Mouse (Mus musculus) adrenal gland, postnatal 36 days (tissue): ENCODE measurements at regions not wholly inside any gene's neighbourhood (a gene's known extent, or its start where the extent isn't known, plus 50 kb on each side); places are given as distances from the start of the nearest gene placed in this dataset.
"Not testable (repeated sequence)": the region's sequence is repeated elsewhere in the genome, so short reads cannot be mapped to it uniquely, and the experiment has no call there.

Experiments used
- DNase-seq, 2 experiments: peaks; one replicate each; pipeline ENCODE4 v3.0.0; 2021; ENCODE audit warnings: mixed read lengths in 1 of 2

DNA sequence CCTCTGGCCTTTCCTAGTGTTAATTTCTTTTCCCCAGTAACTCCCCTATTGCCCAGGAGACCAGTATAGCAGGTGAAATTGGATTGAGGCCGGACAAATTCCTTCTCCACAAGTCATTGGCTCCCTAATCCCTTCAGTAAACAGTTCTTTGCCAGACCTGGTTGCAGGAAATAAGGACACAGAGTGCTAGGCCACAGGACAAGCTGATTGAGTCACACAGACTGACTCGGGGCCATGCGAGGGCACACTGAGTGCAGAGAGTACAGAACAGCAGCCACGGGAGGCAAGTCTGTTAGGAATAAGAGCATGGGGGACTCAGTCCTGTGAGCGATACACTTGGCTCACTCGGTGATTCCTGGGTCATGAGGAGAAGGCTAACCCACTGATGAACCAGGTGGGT lies 134.3 kb upstream of the Ajap1 start:
- peak in 1 of 2 experiments; percentile 39 for DNase-seq

DNA sequence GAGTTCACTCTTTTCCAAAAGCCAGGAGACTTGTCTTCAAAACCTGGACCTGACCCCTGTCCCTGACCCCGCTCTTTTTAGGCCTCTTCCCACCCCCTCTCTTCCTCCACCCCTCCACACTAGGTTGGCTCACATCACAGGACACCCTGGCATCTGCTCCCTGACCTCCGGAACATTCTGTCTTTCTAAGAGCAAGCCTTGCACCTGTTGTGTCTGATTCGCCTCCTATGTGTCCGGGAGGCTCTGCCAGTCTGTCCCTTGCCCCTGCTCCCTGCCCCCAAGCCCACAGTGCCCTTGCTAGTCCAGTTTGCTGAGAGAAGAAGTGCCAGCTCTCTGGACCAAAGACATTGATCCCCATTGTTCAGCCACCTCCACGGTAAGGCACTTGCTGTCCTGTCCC lies 138.3 kb upstream of the Ajap1 start:
- no peak for DNase-seq

GRCm38 (mm10) chr4:153631161-153631560 lies 148.6 kb upstream of the Ajap1 start:
- no peak for DNase-seq

- DNase-seq: no peak
Measured at GRCm38 (mm10) chr4:153632056-153632455, 149.4 kb upstream of the Ajap1 start.

DNA sequence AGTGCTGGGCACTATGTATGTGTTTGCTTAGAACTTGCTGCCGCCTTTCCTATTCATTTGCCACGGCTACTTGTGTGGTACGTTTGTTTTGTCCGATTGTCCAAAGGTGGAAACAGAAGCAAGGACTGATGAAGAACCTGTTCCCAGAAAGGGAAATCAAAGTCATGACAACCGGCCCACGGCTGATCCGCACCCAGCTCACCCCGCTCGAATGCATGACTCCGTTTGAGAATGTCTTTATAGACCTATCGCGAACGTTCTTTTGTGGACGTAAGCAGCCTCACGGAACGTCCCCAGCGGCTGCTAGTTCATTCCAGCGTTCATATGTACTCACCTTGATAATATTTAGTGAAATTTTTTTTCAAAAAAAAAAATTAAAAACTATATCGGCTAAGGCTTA lies 149.9 kb upstream of the Ajap1 start:
- no peak for DNase-seq

- no peak for DNase-seq
Measured at GRCm38 (mm10) chr4:153633260-153633659, 150.6 kb upstream of the Ajap1 start.

DNA sequence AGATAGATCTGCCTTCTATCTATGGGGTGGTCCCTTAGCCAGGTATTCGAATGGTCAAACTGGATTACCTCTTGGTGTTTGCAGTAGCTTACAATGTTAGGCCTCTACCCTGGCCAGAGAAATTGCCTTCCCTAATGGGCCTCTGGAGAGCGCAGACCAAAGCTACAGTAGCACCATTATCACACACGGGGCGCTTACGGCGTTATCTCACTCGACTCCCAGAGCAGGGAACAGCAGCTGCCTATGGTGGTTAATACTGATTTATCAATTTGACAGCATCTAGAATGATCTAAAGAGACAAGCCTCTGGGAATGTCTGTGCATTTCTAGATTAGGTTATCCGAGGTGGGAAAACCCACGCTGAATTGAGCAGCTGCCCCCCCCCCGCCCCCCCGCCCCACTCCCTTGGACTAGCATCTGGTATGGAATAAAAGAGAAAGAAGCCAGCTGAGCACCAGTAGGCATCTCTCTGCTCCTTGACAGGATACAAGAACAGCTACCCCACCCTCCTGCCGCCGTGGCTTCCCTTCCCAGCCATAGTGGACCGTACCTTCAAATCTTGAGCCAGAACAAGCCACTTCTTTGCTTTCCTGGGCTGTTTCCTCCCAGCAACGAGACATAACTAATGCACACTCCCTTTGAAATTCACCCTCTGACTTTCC lies 151.7 kb upstream of the Ajap1 start:
- no peak for DNase-seq

DNA sequence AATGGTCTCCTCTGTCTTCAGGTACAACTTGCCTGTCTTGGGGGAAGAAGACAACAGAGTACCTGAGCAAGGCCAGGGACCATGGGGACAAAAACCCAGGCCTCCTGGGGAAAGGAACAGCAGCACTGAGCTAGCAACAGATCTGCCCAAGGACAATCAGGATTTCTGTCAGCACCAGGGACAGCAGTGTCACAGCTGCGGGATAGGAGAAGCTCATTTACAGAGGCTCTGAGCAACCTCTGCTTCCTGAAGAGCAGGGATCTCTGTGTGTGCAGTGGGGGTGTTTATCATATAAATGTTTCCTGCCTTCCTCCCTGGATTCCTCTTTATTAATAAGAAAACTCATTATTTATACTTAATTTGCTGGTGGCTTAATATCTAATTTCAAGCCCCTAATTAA lies 155.4 kb upstream of the Ajap1 start:
- DNase-seq: peak; percentile 33

DNA sequence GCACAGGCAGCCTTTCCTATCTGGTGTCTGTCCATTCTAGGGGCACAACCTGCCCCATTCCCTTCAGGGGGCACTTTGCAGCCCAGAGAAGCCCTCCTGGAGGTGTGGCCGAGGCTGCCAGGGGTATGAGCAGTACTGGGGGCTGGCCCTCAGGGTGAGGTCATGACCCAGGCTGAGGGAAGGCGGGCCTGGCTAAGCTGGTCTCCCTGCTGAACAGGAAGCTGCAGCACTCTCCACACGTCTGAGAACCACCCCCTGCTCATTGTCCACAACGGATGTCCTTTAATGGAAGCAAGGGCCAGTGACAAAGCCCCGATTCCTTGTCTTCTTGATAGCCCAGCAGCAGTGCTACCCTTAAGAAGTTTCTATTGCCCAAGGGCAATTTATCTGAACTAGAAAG lies 169.2 kb upstream of the Ajap1 start:
- no peak for DNase-seq

- no peak for DNase-seq
Measured at GRCm38 (mm10) chr4:153652841-153653240, 170.2 kb upstream of the Ajap1 start.

DNA sequence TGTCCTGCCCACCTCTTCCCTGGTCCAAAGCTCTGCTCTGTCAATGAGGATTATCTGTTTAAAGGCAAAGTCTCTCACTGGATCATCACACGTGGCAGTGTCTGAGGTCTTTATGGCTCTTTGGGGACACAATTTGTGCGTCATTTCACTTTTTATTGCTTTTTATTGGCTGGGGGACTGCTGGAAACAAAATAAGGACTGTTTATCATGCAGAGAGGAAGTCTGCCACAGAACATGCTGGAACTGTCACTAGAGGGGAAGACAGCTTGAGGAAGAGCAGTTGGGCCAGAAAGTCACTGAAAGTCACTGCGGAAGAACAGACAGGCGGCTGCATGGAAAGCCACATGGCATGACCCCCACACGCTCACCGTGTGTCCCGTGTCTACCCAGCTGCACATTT lies 180.1 kb upstream of the Ajap1 start:
- no peak for DNase-seq

- DNase-seq: not testable (repeated sequence)
Measured at GRCm38 (mm10) chr4:153666626-153667236, 184.1 kb upstream of the Ajap1 start.

- no peak for DNase-seq
Measured at GRCm38 (mm10) chr4:153669070-153669469, 186.5 kb upstream of the Ajap1 start.

GRCm38 (mm10) chr4:153670216-153670615 lies 187.6 kb upstream of the Ajap1 start:
- DNase-seq: no peak

DNA sequence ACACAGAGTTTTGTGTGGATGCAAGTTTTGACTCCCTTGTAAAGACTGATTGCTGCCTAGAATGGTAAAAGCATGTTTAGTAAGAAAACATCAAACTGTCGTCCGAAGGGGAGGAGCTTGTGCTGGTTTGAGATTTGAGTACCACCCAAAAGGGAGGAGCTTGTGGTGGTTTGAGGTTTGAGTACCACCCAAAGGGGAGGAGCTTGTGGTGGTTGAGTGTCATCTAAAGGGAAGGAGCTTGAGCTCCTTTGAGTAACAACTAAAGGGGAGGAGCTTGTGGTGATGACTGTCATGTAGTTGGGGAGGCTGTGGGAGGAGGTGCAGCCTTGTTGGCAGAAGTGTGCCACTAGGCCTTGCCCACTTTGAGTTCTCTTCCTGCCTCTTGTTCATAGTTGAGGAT lies 192.8 kb upstream of the Ajap1 start:
- DNase-seq: no peak

GRCm38 (mm10) chr4:153679151-153679550 lies 196.5 kb upstream of the Ajap1 start:
- peak; percentile 42 to 52 for DNase-seq

DNA sequence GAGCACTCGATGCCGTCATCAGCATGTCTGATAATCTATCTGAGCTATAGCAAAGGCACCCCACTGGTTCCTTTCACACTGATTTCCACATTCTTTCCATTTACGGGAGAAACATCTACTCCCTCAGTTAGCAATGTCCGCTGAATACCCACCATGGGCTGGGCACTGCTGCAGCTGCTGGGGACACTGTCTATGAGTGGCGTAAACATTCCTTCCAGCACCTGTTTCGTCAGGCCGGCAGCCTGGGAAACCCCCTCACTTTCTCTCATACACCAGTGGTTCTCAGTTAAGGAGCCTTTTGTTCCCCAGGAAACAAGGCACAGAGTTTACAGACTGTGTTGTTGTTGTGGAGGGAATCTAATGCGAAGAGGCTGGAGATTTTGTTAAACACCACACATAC lies 205.8 kb upstream of the Ajap1 start:
- no peak for DNase-seq

GRCm38 (mm10) chr4:153693881-153694280 lies 211.3 kb upstream of the Ajap1 start:
- no peak for DNase-seq

- DNase-seq: no peak
Measured at GRCm38 (mm10) chr4:153696426-153697040, 213.9 kb upstream of the Ajap1 start.

GRCm38 (mm10) chr4:153707218-153707617 lies 224.6 kb upstream of the Ajap1 start:
- no peak for DNase-seq

- no peak for DNase-seq
Measured at GRCm38 (mm10) chr4:153714995-153715645, 232.5 kb upstream of the Ajap1 start.

- DNase-seq: no peak
Measured at GRCm38 (mm10) chr4:153717273-153717672, 234.7 kb upstream of the Ajap1 start.

- no peak for DNase-seq
Measured at GRCm38 (mm10) chr4:153724045-153724444, 233.0 kb upstream of the A430005L14Rik start.
